Mouse (Mus musculus) retina, embryonic 14.5 days (tissue): ENCODE data around the gene Gpr158.
A peak's percentile ranks its signal among the peaks of the same experiment; 100 is the strongest.
"Not testable (repeated sequence)": the region's sequence is repeated elsewhere in the genome, so short reads cannot be mapped to it uniquely, and the experiment has no call there.

Source experiments
- DNase-seq: peaks from one replicate; pipeline ENCODE4 v3.0.0-alpha.2; 2015; ENCODE audit warnings: low spot score

The Gpr158 gene

GRCm38 (mm10) chr2:21367345-21368111 lies at the start of gene Gpr158:
Gene Gpr158, plus strand, starts transcription at chr2:21367542.
- peak; percentile 94 for DNase-seq

- no peak for DNase-seq
Measured at GRCm38 (mm10) chr2:21343821-21344220, 23.5 kb upstream of the Gpr158 start.

DNA sequence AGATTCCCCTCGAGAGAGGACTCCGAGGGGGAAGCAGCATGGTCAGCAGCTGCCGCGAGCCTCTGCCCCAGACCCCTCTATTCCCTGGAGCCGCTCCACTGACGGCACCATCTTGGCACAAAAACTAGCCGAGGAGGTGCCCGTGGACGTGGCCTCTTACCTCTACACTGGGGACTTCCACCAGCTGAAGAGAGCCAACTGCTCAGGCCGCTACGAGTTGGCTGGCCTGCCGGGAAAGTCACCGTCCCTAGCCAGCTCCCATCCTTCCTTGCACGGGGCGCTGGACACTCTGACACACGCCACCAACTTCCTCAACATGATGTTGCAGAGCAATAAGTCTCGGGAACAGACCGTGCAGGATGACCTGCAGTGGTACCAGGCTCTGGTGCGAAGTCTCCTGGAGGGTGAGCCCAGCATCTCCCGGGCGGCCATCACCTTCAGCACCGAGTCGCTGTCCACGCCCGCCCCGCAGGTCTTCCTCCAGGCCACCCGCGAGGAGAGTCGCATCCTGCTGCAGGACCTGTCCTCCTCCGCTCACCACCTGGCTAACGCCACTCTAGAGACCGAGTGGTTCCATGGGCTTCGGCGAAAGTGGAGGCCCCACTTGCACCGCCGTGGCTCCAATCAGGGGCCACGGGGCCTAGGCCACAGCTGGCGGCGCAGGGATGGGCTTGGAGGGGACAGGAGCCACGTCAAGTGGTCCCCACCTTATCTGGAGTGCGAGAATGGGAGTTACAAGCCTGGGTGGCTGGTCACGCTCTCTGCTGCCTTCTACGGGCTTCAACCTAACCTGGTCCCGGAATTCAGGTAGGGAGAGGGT lies 1.2 kb downstream of the Gpr158 start:
- peak; percentile 34 for DNase-seq

DNA sequence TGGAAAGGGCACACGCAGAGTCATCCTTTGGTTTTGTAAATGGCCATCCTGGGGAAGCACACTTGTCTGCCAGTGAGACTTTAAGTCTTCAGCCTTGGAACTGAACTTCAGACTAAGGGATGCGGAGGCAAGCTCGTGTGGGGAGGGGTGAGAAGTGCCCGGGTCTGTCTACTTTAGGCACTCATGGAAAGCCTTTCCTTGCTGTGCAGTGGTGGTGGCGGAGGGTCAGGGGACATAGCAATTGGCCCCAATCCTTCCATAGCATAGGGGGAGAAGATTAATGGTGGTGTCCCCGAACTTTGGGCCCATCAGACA lies 1.8 kb downstream of the Gpr158 start:
- DNase-seq = no peak

- DNase-seq = no peak
Measured at GRCm38 (mm10) chr2:21369556-21369955, 2.2 kb downstream of the Gpr158 start.

GRCm38 (mm10) chr2:21379516-21379915 lies 12.2 kb downstream of the Gpr158 start:
- DNase-seq = no peak

GRCm38 (mm10) chr2:21392727-21393126 lies 25.4 kb downstream of the Gpr158 start:
- DNase-seq = no peak

- no peak for DNase-seq
Measured at GRCm38 (mm10) chr2:21397347-21397746, 30.0 kb downstream of the Gpr158 start.

- DNase-seq = no peak
Measured at GRCm38 (mm10) chr2:21399657-21400056, 32.3 kb downstream of the Gpr158 start.

DNA sequence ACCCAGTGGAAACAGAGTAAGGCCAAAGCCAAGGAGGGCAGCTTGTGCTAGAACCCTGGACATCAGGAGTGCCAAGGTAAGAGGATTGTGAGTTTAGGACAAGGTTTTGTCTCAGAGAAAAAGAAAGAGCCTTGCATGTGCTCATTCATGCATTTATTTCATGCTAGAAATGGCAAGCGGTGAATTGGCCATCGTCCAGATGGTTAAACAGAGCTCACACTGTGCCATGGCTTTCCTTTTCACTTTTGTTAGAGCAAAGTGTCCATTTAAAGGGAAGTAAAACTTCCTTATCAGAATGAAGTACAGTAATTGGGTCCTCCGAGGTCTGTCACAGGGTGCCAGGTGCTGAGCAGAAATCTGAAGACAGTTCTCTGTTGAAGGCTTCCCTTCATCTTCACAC lies 38.3 kb downstream of the Gpr158 start:
- DNase-seq = no peak

- no peak for DNase-seq
Measured at GRCm38 (mm10) chr2:21407443-21407985, 40.2 kb downstream of the Gpr158 start.

DNA sequence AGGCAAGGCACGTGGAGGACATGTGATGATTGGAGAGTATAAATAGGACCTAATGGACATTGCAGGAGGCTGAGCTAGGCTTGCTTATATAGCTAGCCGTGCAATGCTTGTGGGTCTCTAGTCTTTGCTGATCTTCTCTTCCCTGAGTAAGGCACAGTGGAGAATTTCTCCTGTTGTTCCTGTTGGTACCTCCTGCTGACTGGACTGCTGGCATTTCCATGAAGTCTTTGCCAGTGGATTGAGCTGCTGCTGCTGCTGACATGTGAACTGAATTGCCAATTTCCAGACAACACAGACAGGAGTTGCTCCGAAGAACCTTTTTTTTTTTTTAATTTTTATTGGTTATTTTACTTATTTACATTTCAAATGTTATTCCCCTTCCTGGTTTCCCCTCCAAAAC lies 41.5 kb downstream of the Gpr158 start:
- DNase-seq = no peak

DNA sequence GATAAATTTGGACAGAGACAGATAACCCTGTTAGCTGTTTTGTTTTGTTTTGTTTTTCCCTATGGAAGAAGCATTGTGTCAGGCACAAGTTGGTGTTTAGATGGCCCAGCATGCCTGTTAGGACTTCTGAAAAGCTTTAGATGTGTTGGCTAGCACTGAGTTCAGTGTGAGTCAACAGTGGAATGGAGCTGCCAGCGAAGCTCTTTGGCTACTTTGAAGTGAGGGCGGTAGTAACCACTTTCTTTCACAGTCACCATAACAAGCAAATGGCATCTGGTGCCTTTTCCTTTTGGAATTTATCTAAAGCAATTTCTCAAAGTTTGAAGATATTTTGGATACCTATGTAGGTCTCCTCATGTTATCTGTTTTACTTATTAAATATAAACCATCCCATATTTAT lies 62.9 kb downstream of the Gpr158 start:
- DNase-seq = no peak

- DNase-seq = no peak
Measured at GRCm38 (mm10) chr2:21431182-21431581, 63.8 kb downstream of the Gpr158 start.

- no peak for DNase-seq
Measured at GRCm38 (mm10) chr2:21439626-21440025, 72.3 kb downstream of the Gpr158 start.

- not testable (repeated sequence) for DNase-seq
Measured at GRCm38 (mm10) chr2:21460606-21461005, 93.3 kb downstream of the Gpr158 start.

- DNase-seq = no peak
Measured at GRCm38 (mm10) chr2:21474957-21475356, 107.6 kb downstream of the Gpr158 start.

GRCm38 (mm10) chr2:21496881-21497280 lies 129.5 kb downstream of the Gpr158 start:
- DNase-seq = no peak

DNA sequence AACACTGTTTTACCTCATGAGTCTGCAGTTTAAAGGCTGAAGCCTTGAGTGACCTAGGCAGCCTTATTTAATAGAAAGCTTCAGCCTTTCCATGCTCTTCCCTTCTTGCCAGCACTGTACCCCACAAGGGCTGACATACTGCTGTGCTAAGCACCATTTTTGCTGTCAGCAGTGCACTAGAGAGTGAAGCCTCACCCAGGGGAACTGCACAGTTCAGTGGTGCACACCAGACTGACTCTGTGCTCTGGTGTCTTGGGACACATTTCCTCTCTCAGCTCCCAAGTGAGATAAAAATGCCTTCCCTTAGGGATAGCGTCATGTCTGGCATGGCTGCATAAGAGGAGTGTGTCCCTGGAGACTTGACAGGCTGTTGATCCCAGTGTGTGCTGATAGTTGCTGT lies 130.6 kb downstream of the Gpr158 start:
- peak; percentile 5 for DNase-seq

GRCm38 (mm10) chr2:21499399-21499798 lies 132.1 kb downstream of the Gpr158 start:
- no peak for DNase-seq

DNA sequence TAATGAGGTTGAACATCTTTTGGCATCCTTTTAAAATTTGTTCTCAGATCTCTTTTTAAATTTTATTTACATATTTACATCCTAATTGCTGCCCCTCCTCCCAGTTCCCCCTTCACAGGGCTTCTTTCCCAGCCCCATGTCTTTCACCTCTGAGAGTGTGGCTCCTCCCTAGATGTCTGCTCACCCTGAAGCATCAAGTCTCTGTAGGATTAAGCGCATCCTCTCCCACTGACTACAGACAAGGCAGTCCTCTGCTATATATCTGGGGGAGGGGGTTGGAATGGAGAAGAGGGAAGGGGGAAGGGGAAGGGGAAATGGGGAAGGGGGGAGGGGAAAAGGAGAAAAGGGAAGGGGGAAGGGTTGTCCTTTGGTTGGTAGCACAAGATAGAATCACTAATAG lies 140.1 kb downstream of the Gpr158 start:
- no peak for DNase-seq

DNA sequence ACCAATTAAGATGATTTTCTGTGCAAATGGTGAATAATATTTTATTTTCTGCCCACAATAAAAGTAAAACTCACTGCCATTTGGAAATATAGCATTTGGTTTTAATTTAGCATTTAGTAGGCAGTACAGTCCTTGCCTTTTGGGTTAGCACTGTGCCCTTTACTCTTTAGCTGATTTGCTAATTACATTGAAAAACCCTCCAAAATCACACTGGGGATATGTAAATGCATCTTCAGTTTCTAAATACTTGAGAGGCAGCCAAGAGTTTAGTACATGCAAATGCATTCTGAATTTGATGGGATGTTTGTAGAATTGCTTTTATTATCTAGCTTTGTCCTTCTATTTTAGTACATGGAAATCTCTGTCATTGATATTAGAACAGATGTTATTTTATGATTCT lies 163.4 kb downstream of the Gpr158 start:
- DNase-seq = no peak

- DNase-seq = no peak
Measured at GRCm38 (mm10) chr2:21619180-21619579, 251.8 kb downstream of the Gpr158 start.
